Mouse (Mus musculus) B cell, adult 62 days (primary cell): ENCODE results near the gene Tlr4. TPM values are rescaled to one million over a fixed set of nuclear protein-coding genes. Genes with fewer than 3 reads are reported as not detected.

Experiments
- total RNA-seq: library from RNA; stranded (reverse); gene quantifications from 4 replicates; pipeline ENCODE4 v1.2.4, GENCODE M21; 2023

Gene Tlr4
- total RNA-seq: 11.0 to 14.6 TPM (median 13.7 TPM) in 4 replicates

GRCm38 (mm10) chr4:66827463-66828162 is at the start of gene Tlr4:
Gene Tlr4 (plus strand): TSS chr4:66827584.

